Mouse (Mus musculus): ENCODE results near the gene Rnpepl1.

Gene Rnpepl1

DNA sequence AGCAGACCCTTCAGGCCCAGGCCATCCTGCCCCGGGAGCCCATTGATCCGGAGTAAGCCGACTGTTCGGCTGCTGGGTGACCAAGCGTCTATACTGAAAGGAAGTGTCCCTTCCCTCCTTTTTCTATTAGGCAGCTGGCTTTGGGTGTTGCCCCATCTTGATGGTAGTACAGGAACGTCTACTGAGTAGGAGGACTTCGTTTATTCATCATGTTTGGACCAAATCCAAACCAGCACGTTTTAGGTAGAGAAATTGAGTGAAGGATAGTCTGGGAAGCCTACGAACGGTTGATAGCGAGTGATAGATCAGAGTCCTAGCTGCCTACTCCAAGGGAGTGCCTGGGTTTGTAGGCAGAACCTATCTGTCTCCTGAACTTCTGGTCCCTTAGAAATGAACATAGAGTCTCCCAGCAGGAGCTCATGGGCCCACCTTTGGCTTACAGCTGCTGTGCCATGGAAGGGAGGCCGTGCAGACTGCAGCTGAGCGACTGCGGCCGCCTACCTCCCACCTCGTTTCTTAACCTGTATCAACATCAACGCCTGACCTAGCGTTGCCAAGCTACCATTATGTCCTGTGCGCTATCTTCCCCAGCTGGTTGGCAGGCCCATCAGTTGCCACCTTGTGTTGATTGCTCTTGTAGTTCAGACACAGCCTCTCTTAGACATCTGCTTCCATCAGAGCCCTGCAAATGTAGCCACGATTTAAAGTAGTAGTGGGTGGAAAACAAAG lies 2.8 kb upstream of the Rnpepl1 start:
- DNase-seq (ENCODE audit: low read depth), result no peak

DNA sequence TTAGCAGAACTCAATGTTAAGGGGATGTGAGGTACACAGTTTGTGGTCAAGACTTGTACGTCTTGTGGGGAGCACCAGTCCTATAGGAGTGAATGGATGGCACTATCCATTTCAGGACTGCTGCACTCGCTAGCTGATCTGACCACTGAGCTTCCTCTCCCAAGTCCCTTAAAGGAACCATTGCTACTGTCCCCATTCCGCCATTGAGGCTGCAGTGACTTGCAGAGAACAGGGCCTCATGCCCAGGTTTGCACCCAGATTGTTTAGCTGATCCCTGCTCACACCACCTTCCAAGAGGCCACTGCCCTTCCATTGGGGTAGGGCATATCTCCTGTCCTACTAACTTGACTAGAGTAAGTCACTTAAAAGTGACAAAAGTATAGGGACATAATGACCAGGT lies 1.9 kb upstream of the Rnpepl1 start:
- no peak for DNase-seq (ENCODE audit: low read depth)

GRCm38 (mm10) chr1:92909068-92909467 lies 1.5 kb upstream of the Rnpepl1 start:
- DNase-seq (ENCODE audit: low read depth), result no peak

DNA sequence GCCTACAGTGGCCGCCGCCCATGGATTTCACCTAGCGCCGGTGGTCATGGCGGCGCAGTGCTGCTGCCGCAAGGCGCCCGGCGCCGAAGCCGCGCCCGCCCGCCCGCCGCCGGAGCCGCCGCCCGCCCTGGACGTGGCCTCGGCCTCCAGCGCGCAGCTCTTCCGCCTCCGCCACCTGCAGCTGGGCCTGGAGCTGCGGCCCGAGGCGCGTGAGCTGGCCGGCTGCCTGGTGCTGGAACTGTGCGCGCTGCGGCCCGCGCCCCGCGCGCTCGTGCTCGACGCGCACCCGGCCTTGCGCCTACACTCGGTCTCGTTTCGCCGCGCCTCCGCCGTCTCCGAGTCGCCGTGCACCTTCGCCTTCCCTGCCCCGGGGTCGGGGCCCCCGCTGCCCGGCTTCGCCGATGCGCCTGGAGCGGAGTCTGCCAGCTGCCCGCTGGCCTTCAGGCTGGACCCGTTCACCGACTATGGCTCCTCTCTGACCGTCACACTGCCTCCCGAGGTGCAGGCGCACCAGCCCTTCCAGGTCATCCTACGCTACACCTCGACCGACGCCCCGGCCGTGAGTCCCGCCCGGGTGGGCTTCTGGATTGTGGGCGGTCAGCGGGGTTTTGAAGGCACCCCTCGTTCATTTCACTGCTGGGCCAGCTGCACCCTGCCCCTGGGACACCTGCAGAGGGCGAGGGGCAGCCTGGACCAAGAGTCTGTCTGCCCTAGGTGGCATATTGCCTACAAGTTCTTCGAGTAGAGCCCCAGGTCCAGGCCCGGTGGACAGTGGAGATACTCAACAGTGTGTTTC lies 540 bp downstream of the Rnpepl1 start:
- DNase-seq (ENCODE audit: low read depth), result no peak

GRCm38 (mm10) chr1:92911721-92912138 lies 1.1 kb downstream of the Rnpepl1 start:
- DNase-seq (ENCODE audit: low read depth), result no peak

- DNase-seq (ENCODE audit: low read depth), result no peak
Measured at GRCm38 (mm10) chr1:92912286-92912685, 1.7 kb downstream of the Rnpepl1 start.

- no peak for DNase-seq (ENCODE audit: low read depth)
Measured at GRCm38 (mm10) chr1:92914239-92914638, 3.7 kb downstream of the Rnpepl1 start.

GRCm38 (mm10) chr1:92914993-92915392 lies 4.4 kb downstream of the Rnpepl1 start:
- no peak for DNase-seq (ENCODE audit: low read depth)

DNA sequence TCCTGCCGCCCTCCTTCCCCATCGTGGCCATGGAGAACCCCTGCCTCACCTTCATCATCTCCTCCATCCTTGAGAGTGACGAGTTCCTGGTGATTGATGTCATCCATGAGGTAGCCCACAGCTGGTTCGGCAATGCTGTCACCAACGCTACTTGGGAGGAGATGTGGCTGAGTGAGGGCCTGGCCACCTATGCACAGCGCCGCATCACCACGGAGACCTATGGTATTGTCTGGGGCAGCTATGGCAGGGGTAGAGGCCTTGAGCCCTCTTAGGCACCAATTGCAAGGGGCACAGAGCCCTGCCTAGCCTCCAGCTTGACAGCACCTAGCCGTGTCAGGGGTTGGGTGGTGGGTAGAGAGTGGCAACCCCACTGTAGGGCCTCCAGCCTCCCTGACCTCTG lies 6.1 kb downstream of the Rnpepl1 start:
- no peak for DNase-seq (ENCODE audit: low read depth)

GRCm38 (mm10) chr1:92919151-92919550 lies 8.6 kb downstream of the Rnpepl1 start:
- DNase-seq (ENCODE audit: low read depth), result no peak

- DNase-seq (ENCODE audit: low read depth), result no peak
Measured at GRCm38 (mm10) chr1:92919775-92920174, 9.2 kb downstream of the Rnpepl1 start.

- no peak for DNase-seq (ENCODE audit: low read depth)
Measured at GRCm38 (mm10) chr1:92920474-92921200, 10.1 kb downstream of the Rnpepl1 start.

GRCm38 (mm10) chr1:92921496-92921895 lies 10.9 kb downstream of the Rnpepl1 start:
- DNase-seq (ENCODE audit: low read depth), result no peak

DNA sequence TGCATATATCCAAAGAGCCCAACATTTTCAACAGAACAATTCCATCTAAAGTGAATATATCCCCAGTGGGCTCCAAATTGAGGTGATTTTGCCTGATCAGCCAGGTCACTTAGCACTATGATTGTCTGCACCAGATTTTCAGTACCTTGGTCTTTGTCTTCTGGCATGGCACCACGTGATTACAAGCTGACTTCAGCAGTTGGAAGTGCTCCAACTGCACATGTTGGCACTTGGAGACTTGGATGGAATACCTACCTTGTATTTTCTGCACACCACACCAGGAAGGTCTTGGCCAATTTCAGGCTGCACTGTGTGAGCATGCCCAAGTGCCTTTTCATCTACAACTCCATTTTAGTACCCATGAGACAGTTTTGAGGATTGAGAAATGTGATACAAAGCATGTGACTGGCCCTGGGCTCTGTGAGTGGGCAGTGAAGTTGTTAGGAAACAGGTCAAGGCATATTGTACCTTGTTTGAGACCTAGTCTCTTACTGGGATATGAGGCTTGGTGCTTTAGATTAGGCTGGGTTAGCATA lies 19.7 kb downstream of the Rnpepl1 start:
- DNase-seq (ENCODE audit: low read depth), result no peak

DNA sequence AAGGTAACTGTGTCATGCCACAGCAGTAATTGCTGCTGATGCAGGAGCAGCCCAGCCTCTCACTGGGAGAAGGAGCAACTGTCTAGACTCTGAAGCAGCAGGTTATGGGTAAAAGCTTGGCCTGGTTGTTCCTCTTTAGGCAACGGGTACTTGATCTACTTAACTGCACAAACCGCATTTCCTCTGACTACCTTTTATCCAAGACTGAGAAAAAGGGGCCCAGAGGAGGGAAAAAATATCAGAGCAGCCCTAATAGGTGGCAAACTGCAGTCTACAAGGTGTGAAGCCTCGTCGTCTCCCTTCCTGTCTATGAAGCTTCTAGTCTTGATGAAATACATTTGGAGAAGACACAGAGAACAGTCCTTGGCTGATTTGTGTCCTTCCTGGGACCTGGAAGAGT lies 23.0 kb downstream of the Rnpepl1 start:
- peak; percentile 15 for DNase-seq (ENCODE audit: low read depth)

GRCm38 (mm10) chr1:92934182-92934827 lies 23.7 kb downstream of the Rnpepl1 start, which contains the start of gene Capn10:
Gene Capn10 (plus strand): TSS chr1:92934376.
- peak; percentile 91 for DNase-seq (ENCODE audit: low read depth)

GRCm38 (mm10) chr1:92935054-92935962 lies 24.7 kb downstream of the Rnpepl1 start:
- peak; percentile 68 for DNase-seq (ENCODE audit: low read depth)

DNA sequence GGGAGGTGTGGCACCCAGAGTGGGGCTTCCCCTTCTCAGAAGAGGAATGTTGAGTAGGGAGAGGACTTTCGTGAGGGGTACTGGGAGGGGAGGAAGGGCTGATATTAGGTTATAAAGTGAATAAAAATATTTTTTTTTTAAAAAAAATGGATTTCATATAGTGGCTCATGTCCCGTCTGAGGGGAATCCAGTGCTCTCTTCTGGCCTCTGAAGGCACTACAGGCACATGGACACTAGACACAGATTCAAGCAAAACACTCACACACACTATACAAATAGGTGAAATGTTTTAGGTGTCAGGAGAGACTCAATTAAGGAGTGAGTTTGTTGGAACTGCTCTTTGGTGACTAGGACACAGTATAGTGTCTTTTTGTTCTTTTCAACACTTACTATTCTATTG lies 25.4 kb downstream of the Rnpepl1 start:
- DNase-seq (ENCODE audit: low read depth), result no peak

- DNase-seq (ENCODE audit: low read depth), result no peak
Measured at GRCm38 (mm10) chr1:92936467-92936866, 25.9 kb downstream of the Rnpepl1 start.

DNA sequence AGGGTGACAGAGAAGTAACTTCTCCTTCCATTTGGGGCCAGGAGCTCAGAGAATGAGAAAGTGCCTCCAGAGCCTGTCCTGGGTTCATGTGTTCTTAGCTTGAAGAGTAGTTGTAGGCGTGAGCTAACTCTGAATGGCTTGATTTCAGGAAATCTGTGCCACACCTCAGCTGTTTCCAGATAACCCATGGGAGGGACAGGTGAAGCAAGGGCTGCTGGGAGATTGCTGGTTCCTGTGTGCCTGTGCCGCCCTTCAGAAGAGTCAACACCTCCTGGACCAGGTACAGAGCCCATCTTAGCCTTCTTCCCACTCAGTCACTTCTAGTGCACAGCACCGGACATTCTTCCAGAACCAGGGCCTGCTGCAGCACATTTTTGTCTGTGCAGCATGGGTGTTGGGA lies 27.2 kb downstream of the Rnpepl1 start:
- no peak for DNase-seq (ENCODE audit: low read depth)

DNA sequence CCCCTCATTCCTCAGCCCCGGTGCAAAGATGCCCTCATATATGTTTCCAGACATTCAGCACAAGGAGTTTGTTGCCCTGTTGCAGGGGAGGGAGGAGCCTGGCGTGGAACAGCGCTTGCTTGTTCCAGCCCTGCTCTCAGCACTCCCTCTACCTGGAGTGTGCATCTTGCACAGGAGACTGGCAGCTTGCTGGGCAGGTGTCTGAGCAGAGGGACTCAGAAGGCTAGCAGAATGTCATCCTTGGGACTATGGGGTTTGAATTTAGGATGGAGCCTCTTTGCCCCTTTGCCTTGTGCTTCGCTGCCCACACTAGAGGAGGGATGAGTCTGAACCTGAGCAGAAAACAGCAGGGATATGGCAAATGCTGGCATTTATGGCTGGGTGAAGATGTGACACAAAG lies 29.2 kb downstream of the Rnpepl1 start:
- no peak for DNase-seq (ENCODE audit: low read depth)
